Mouse (Mus musculus) left cerebral cortex, adult 11 months (tissue): ENCODE measurements around the gene Bace2.

Experiments
- DNase-seq: peaks from one replicate; pipeline ENCODE4 v3.0.0; 2022; ENCODE audit warnings: low spot score

Gene Bace2

DNA sequence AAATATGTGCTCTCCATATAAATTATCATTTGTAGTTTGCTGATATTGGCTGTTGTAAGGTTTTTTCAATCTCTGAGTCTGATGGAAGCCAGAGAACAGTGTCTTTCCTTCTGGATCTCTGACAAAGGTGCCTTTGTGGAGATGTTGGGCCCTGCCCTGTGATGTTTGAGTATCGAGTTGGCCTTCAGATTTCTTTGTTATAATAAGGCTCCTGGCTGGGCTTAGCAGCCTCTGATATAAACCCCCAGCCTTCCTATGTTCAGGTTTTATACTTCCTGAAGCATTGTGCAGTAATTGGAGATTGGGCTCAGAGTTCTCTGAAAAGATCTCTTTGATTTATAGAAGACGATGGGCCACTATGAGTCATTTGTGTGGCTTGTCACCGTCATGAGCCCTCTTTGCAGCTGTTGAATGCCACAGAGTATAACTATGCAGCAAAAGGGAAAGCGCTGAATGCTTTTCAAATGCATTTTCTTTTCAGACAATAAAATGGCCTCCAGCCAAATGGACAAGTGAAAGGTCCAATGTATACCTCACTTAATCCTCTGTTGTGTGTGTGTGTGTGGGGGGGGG, 45.8 kb downstream of the Bace2 start:
- no peak for DNase-seq

DNA sequence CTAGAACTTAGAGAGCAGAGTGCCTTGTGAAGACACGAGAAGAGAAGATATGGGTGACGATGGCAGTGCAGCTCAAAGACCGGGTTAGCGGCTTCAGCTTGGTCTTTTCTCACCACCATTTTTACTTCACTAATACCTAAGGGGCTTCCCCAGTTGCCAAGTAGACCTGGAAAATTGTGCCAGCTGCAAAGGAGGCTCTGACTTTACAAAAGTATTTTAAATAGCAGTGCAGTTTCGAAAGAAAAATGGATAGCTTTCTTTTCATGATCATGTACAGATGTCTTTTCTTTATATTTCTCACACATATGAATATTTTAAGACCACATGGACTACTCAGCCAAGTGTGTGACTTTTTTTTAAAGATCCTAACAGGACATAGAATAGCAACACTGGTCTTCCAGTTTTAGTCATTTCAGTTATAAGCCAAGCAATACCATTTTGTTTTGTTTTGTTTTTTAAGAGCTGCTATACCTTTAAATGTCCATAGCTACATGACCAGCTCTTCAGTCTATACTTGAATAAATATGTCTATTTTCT, 49.0 kb downstream of the Bace2 start:
- no peak for DNase-seq

DNA sequence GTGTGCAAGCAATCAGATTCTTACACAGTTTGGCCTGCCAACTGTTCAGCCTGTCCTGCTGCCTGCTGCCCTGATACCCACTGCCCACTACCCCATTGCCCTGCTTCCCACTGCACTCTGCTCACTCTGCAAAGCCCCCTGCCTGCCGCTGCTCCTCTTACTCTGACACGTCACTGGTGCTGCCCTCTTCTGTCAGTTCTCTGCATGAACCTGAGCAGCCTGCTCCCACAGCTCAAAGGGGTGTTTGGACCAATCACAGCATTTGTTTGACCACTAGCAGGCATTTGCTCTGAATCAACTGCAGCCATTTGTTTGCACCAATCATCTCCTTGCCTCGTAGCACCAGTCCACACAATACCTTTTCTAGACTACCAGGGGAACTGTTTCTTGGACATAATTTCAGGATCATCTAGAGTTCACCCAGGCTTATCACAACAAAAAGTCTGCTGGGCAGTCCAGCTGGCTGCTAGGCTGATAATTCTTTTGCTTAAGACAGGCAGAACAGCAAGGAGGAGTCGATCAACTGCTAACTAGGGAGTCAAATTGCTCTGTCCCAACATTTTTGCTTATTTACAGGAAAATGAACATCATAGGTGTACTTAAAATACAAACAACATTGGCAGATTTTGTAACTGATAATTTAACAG, 61.5 kb downstream of the Bace2 start:
- DNase-seq, result peak; percentile 13

DNA sequence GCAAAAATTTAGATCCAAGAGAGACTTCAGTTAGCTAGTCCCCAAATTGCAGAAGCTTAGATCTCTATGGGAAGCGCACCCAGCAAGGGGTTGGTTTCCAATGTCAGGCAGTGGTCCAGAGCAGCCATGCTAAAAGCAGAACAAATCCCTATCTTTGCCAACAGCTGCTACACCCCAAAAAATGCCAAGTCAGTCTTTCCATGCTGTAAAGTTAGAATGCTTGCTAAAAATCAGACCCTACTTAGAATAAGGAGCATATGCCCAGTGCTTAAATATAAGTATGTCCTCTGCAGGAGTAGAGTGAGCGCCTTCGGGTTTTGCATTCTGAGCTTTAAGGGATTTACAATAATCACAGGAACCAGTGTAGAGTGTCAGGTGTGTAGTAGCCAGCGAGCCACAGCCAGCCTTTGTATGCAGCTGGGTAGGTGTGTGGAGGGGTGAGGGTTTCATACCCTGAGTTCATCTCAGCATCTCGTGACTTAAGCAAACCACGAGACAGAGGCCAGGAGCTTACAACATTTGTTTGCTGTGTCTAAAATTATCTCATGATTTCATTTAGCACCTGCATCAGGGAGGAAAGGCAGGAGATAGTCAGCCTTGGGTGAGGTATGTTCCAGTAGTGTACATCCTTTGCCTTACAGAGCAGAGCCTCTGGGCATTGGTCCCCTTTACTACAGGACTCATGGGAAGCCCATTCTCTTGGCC, 62.4 kb downstream of the Bace2 start:
- peak; percentile 8 for DNase-seq

DNA sequence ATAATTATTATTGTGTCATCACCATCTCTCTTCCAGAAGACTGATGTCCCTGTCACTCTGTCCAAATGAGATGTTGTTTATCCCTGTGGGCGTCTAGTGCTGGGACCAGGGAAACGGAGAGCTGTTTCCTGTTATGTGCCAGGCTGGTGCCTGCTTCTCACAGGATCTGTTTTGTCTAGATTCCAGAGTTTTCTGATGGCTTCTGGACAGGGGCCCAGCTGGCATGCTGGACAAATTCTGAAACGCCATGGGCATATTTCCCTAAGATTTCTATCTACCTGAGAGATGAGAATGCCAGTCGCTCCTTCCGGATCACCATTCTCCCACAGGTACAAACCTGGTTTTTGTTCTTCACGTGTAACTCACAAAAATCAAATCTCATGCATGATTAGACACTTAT, 65.1 kb downstream of the Bace2 start:
- no peak for DNase-seq

DNA sequence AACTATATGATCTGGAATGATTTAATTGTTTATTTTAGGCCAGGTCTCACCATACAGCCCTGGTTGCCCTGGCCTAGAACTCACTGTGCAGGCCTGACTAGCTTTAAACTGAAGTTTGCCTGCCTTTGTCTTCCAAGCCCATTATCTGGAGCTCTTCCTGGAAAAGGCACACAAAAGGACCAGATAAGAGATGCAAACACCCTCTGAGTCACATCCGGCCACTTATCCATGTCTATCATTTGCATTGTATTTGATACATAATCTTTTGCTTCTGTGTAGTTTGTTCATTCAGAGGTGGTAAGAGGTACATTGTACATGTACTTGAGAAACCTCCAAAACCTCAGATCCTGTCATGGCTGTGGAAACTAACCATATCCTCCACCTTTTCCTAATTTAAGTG, 67.1 kb downstream of the Bace2 start:
- DNase-seq, result no peak

DNA sequence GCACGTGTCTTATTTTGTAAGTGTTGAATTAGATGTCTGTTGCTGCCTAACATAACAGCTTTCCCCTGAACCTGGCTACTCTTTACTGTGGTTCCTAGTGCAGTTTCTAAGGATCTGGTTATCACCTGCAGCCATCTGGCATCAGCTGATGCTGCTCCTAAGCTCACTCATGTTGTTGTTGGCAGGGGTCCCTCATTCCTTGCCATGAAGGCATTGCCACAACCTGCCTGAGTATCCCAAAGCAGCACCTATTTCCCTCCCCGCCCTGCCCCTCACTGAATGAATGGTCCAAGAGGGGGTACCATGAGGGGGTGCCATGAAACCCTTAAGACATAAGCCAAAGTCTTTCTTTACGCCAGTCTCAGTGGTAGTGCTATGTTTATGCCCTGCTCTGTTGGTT, 71.5 kb downstream of the Bace2 start:
- DNase-seq, result no peak

DNA sequence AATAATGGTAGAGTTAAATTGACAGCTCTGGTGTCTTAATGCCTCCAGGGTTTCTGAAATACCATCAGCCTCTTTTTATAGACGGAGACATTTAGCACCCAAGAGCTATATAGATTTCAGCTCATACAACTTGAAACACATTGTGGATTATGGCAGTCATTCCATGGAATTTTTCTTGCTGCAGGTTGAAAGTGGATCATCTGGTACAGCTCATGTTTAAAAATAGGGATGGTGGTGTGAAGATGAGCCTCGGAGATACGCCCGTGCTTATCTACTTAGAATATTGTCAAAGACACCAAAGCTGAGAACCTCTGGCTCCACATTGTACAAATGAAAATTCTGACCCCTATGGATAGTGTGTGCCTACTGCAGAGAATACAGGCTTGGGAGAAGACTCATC, 73.5 kb downstream of the Bace2 start:
- peak; percentile 46 for DNase-seq

DNA sequence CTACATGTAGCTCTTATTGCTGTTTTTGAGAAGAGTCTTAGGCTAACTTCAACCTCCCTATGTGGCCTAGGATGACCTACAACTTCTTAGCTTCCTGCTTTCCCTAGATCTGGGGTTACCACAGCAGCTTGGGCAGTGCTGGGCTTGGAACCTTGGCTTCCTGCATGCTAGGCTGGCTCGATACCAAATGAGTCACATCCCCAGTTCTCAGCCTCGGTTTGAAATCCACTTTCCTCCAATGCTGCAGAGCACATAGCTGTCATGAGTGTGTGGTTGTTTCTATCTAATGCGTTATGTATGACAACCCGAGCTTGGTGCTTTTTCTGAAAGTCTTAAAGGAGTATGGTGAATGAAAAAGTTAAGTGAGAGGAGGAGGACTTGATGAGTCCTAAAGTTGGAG, 74.8 kb downstream of the Bace2 start:
- peak; percentile 31 for DNase-seq

DNA sequence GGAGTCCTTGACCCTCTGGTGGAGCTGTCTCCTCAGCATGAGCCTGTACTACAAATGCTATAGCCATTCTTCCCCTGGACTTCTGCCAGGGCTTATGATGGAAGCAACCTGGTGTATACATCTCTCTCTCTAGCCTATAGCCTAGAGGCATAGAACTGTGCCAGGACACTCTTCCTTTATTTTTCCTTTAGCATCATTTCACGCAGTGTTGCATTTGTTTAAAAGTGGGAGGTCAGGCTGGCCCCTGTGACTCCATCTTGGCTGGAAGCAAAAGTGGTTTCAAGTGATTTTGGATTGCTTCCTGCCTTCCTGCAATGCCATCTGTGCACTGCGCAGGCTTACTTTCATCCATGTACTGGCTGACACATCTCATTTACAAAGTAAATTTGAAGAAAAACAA, 77.7 kb downstream of the Bace2 start:
- DNase-seq, result no peak

DNA sequence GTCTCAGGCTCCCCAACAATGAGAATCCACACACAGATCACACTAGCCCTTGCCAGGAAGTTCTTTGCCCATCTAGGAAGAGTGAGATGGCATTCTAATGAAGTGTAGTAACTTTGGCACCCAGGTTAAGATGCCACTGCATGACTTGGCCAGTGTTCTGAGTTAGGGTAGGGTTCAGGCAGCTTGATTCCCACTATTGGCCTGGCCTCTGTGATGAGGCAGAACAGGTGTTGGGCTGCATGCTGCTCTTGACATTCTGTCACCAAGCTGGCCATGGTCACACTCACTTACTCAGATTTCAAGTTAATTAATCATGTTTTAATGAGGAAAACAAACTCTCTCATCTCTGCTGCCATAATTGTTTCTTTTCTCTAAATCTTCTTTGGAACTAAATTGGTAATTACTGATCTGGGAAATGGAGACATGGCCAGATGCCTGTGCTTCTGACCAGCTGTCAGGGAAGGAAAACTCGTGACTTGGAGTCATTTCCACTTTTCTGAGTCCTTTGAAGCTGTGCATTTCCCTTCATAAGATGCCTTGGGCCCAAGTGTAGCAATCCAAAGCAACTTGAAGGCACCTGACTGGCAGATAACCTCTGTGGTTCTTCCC, 81.0 kb downstream of the Bace2 start:
- DNase-seq, result no peak

DNA sequence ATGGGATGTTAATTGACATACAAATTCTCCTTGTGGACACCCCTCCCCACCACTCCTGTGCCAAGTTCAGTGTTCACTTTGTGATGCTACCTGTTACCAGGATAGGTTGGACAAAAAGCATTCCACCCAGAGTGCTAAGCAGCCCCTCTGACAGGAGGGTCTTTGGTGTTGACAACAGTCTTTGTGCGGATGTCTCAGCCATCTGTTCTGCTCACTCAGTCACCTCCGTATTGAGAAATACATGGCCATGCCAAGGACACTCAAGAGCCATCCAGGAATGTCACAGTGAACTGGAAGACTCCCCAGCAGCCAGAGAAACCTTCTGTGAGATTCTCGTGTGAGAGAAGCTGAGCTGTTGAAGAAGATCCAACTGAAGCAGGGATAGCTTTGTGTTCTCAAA, 81.6 kb downstream of the Bace2 start:
- DNase-seq, result no peak

DNA sequence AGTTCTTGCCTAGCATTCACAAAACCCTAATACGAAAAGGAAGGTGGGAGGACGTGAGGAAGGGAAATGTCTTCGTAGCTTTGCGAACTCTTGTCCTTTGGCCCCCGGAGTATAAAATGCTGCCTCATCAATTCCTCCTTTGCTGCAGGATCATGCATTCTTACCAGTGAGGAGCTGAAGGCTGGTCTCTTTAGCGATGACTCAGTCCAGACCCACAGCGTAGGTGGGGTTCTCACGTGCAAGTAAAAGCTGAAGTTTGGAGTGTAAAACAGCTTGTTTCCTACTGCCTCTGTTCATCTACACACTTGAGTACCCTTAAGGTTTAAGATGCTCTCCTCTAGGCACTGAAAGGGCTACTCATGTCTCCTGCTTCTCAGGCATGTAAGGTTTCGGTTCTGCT, 85.4 kb downstream of the Bace2 start:
- peak; percentile 31 for DNase-seq

DNA sequence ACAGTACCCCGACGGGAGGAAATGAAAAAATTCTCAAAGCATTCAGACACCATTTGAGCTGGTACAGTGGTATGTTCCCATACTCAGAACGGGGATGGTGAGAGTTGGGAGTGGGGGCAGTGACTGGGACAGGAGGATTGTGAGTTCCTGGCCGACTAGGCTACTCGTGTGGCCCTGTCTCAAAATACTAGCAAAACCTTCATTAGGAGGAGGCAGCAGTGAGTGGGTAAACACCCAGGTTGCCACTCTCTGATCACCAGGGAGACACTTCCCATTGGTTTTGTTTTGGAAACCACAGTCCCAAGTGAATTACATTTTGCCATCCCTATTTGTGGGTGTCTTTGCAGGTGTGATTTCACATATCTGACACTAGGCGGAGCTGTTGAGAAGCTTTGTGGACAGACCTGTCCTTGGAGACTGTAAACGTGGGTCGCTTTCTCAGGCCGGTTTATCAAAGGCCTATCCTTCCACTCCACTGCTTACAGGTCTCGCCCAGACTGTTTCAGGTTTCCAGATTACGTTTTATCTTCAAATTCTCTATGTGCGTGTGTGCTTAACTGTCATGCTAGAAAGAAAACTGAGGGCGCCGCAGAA, 87.2 kb downstream of the Bace2 start:
- no peak for DNase-seq

DNA sequence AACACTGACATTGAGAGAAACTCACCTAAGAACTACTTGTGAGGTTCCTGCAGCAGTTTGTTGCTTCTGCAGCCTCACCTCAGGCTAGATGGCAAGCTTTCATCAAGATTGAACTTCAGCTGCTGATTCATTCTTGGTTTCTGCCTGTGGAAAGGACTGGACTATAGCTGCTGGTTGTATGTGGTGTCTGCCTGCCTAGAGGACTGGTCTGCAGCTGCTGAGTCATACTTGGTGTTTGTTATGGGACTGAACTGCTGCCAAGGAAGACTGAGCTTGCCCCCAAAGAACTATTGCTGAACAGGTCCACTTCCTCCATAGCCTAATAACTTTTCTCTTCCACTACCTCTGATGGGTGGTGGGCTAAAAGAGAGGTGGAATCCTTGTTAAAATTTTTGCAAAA, 90.8 kb downstream of the Bace2 start:
- no peak for DNase-seq

DNA sequence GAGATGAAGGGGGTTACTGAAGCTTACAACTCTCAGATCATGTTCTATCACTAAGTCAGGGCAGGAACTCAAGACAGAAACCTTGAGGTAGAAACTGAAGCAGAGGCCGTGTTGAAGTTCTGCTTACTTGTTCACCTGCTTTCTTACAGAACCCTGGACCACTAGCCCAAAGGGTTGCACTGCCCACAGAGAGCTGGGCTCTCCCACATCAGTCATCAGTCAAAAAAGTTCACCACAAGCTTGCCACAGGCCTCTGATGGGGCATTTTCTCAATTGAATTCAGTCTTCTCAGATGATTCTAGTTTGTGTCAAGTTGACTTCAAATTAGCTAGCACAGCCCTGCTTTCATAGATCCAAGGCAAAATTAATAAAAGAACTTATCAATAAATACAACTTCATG, 103.3 kb downstream of the Bace2 start:
- no peak for DNase-seq

DNA sequence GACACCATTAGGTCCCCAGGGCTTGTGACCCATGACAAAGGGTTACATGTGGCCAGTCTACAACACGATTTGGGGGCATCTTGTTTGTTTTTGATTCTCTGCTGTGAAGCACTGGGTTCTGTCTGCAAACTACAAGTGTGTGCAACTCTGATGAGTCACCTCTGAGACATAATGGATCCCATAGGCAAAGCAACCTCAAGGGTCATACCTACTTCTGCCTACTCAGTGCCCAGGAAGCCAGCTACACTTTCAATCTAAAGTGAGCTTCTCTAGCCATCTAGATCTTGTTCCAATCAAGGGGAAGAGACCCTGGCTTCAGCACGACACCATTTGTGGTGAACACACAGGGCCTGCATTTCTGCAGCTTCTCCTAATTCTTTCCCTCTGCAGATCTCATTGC, 104.7 kb downstream of the Bace2 start:
- no peak for DNase-seq

DNA sequence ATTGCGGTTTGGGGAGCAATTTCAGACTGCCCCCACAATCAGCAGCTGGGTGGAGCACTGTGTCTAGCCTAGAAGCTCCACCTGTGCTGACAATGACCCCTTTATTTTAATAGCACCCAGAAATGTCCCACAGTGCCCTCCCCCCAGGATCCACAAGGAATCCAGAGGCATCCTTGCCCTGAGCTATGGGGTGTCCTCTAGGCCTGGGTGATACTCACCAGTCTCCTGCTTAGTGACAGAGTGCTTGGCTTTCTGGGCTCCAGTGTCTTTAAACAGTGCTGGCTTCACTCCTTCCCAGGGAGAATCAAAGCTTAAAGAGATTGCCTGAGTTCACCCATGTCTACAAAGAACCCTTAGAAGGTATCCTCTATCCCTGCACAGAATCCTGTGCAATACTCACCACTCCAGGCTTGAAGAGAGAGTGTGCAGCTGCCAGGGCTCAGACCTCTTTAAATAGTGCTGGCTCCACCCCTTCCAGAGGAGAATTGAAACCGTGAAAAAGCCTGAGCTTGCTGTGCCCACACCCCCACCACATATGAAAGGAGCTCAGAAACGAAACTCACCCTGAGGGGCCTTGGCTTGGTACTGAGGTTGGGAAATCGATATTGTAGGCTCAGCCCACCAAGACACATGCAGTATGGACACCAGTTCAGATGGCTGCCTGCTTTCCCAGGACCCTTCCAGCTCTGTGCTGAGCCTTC, 106.1 kb downstream of the Bace2 start, which contains the start of gene Mx1:
Mx1 (minus strand) TSS at position 427 of the 701 bp plus-strand sequence.
- DNase-seq, result no peak

DNA sequence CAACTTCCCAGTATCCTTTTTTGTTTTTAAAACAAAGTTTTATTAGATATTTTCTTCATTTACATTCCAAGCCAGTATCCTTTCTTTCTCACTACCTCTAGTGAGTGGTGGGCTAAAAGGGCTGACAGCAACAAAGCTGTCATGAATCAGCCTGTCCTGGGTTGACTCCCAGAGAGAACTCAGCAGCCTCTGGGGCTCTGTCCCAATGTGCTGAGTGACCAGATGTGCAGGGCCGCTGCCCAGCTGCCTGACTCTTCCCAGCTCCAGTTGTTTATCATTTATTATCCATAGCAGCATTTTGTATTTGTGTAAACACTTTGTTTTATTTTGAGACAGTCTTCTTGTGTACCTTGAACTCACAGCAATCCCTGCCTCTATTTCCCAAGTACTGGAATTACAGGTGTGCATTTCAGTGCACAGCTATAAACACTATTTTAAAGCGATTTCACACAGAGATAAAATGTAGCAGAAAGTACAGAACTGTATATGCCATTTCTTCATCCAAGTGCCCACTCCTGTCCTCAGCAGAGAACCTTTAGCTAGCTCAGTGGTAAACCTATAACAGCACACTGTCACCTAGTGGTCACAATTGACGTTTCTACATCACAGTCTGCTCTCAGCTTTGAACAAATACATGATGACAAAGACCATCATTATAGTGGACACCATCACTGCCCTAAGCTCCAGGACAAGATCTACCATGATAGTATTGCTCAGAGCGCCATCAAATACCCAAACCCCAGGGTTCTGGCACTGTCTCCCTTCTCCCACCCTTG, 109.8 kb downstream of the Bace2 start:
- no peak for DNase-seq

DNA sequence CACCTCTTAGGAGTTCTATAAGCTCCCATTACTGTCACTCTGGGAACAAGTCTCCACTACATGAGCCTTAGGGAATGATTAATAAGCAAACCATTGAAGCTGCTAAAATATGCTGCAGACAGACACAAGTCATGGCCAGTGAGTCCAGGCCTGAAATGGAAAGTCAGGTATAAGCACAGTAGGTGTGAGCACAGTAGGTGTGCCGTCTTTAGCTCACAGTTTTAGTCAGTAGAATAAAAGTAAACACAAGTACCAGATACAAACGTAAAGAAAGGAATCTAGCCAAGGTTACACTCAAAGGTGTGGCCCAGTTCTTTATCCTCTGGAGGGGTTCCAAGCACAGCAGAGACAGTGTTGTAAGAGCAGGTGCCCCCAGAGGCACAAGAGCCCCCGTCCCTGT, 110.9 kb downstream of the Bace2 start:
- no peak for DNase-seq
